Comparison of ENCODE assay signal across 11 mouse cellular contexts in the genomic region with DNA sequence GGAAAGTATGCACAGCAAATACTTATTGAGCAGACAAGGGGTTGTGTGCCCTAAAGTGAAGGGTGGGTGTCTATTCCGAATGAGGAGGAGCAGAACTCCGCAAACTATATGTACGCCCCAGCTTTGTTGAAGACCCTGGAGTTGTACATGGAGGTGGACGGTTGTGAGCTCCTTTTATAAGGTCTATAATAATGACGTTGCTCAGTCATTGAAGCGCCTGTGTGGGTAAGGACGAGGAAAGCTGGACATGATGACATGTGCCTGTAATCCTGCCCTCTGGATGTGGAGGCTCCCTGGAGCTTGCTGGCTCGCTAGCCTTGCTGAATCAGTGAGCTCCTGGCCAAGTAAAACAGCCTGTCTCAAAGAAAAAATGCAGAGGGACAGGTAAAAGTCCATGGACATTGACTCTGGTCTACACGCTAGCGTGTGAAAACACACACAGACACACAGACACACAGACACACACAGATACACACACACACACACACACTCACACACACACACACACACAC. TPM values are rescaled to one million over a fixed set of nuclear protein-coding genes. Genes with fewer than 3 reads are reported as not detected.
A peak's percentile ranks its signal among the peaks of the same experiment; 100 is the strongest.
DNase-seq lines count a peak whose midpoint lies in the region; ATAC-seq and TF ChIP-seq lines count a peak whose summit lies in the region.
"Had no signal": no experiment of that assay in that cellular context is flagged by ENCODE, and none has a peak within 500 bp of the region (broad histone marks: within the 10 kb centered on the region; RNA-seq: fewer than 3 reads in every experiment).

No protein-coding gene starts in this region.

- no peak overlapping the region for H3K4me3 ChIP-seq in kidney, adult 2 months (ENCODE audit: insufficient read depth, low read depth, low read length)
- H3K4me3 ChIP-seq in megakaryocyte, embryonic 14.5 days (replicated peaks) = peak overlapping the region; percentile 59
- H3K4me3 ChIP-seq in limb, embryonic 14.5 days (replicated peaks; ENCODE audit: low read length) = no peak overlapping the region
- H3K4me3 ChIP-seq: heart, embryonic 10.5 days had no signal

- peak; percentile 19 for DNase-seq in kidney, adult 2 months
- DNase-seq in kidney, postnatal 25 days = no peak
- peak; percentile 52 for DNase-seq in adipocyte (ENCODE audit: low spot score)
- no peak for DNase-seq in limb, embryonic 14.5 days (ENCODE audit: low spot score)
- no peak for DNase-seq in layer of hippocampus, adult 9-10 months (ENCODE audit: low spot score)
- no peak for DNase-seq in frontal cortex, adult 2 months (ENCODE audit: extremely low spot score in 1 of 2, low spot score in 1 of 2)
- DNase-seq: adrenal gland, adult 8-10 months; gastrocnemius, postnatal 25 days had no signal

- no peaks in the 10 kb centered on the region for H3K27me3 ChIP-seq in kidney, adult 2 months (replicated peaks; ENCODE audit: control insufficient read depth, insufficient read depth, low read length)
- H3K27me3 ChIP-seq in megakaryocyte, embryonic 14.5 days (replicated peaks) = peaks cover 7% of the 10 kb centered on the region
- no peaks in the 10 kb centered on the region; the same call in 1 of the 2 replicates for H3K27me3 ChIP-seq in limb, embryonic 14.5 days (ENCODE audit: control insufficient read depth, insufficient read depth, low read length)

- no peak for TF ChIP-seq CTCF in kidney, adult 2 months (conservative IDR thresholded peaks at IDR 0.05; ENCODE audit: insufficient read depth, insufficient read length, low read depth, low read length)

- H3K36me3 ChIP-seq in kidney, adult 2 months (ENCODE audit: control insufficient read depth, insufficient read depth, low read length) = no peaks in the 10 kb centered on the region
- no peaks in the 10 kb centered on the region for H3K36me3 ChIP-seq in megakaryocyte, embryonic 14.5 days (replicated peaks; ENCODE audit: low read length)
- H3K36me3 ChIP-seq in limb, embryonic 14.5 days (ENCODE audit: control insufficient read depth, insufficient read depth, low read length) = no peaks in the 10 kb centered on the region
- H3K36me3 ChIP-seq: heart, embryonic 10.5 days had no signal

- 60% methylated on average over 10 of the region's 10 CpGs for WGBS in kidney, adult 2 months
- WGBS in limb, embryonic 14.5 days = 66% methylated on average over 10 of the region's 10 CpGs

- H3K9ac ChIP-seq in limb, embryonic 14.5 days (ENCODE audit: low read depth, low read length, severe bottlenecking) = no peak overlapping the region

- no peak for ATAC-seq in megakaryocyte, adult 5-6 weeks (ENCODE audit: poor library complexity, severe bottlenecking)
- ATAC-seq in limb, embryonic 14.5 days (ENCODE audit: low FRiP score, low read depth) = 0 out of 2 replicates have a peak, but pooled peaks have one; percentile 12

- H3K27ac ChIP-seq in kidney, adult 2 months (ENCODE audit: insufficient read depth, low read depth, low read length) = no peak overlapping the region
- no peak overlapping the region for H3K27ac ChIP-seq in limb, embryonic 14.5 days (replicated peaks; ENCODE audit: low read depth, low read length)
- H3K27ac ChIP-seq: heart, embryonic 10.5 days had no signal

- H3K4me2 ChIP-seq in limb, embryonic 14.5 days (replicated peaks; ENCODE audit: low read depth, low read length, severe bottlenecking) = no peak overlapping the region

- no peaks in the 10 kb centered on the region for H3K4me1 ChIP-seq in kidney, adult 2 months (ENCODE audit: control insufficient read depth, insufficient read depth, low read length)
- peaks cover 14% of the 10 kb centered on the region for H3K4me1 ChIP-seq in megakaryocyte, embryonic 14.5 days
- no peaks in the 10 kb centered on the region; the same call in 1 of the 2 replicates for H3K4me1 ChIP-seq in limb, embryonic 14.5 days (ENCODE audit: control insufficient read depth, insufficient read depth, low read length)
- H3K4me1 ChIP-seq: heart, embryonic 10.5 days had no signal

- H3K9me3 ChIP-seq in megakaryocyte, embryonic 14.5 days = no peaks in the 10 kb centered on the region
- H3K9me3 ChIP-seq in limb, embryonic 14.5 days (ENCODE audit: control insufficient read depth, low read length) = no peaks in the 10 kb centered on the region
- H3K9me3 ChIP-seq: heart, embryonic 10.5 days had no signal

- no peak for TF ChIP-seq POLR2A in kidney, adult 2 months (IDR thresholded peaks at IDR 0.05; ENCODE audit: low read depth, low read length)
- TF ChIP-seq POLR2A in limb, embryonic 14.5 days (IDR thresholded peaks at IDR 0.05; ENCODE audit: borderline replicate concordance, extremely low read depth, insufficient read depth, insufficient read length) = no peak

RNA-seq across cellular contexts. Expression of a gene that starts 14.1 kb away (rescaled TPM):
- polyA plus RNA-seq in kidney, adult 2 months (2012; rRNA removed) = 3.4 and 4.7 TPM in 2 replicates
- polyA plus RNA-seq in megakaryocyte, embryonic 14.5 days (2012; ENCODE audit: insufficient read depth, low replicate concordance) = 0.11 TPM in 1 of 2 replicates, not detected in the other
- 8.7 and 10.3 TPM in 2 replicates for total RNA-seq in megakaryocyte, adult 5-6 weeks (2015)
- total RNA-seq in megakaryocyte, adult 5-6 weeks (2017) = 5.8 and 7.4 TPM in 2 replicates
- polyA plus RNA-seq in limb, embryonic 14.5 days (2012; rRNA removed) = 5.0 and 8.7 TPM in 2 replicates
- polyA plus RNA-seq in limb, embryonic 14.5 days (2014; fragmentation: Nextera tagmentation; extraction: Ambion mirVana) = 3.9 and 4.6 TPM in 2 replicates
- 13.5 and 16.2 TPM in 2 replicates for polyA plus RNA-seq in frontal cortex, adult 2 months (2012; rRNA removed)

Comparison
In these comparisons a context has a peak if more than half of its experiments do, and no peak if none do; other contexts are left out.
1. DNase-seq: peak in kidney, adult 2 months (single experiment) and adipocyte (single experiment); none in kidney, postnatal 25 days (0 of 2), limb, embryonic 14.5 days (single experiment), layer of hippocampus, adult 9-10 months (single experiment) and frontal cortex, adult 2 months (0 of 2).